Mouse (Mus musculus) B cell, adult 2 months (primary cell): ENCODE results near the gene Abcc5.
"Not testable (repeated sequence)": the region's sequence is repeated elsewhere in the genome, so short reads cannot be mapped to it uniquely, and the experiment has no call there.

ENCODE experiments used
- DNase-seq, 2 experiments: peaks; one replicate each; pipeline ENCODE4 v3.0.0; 2022

Gene Abcc5

DNA sequence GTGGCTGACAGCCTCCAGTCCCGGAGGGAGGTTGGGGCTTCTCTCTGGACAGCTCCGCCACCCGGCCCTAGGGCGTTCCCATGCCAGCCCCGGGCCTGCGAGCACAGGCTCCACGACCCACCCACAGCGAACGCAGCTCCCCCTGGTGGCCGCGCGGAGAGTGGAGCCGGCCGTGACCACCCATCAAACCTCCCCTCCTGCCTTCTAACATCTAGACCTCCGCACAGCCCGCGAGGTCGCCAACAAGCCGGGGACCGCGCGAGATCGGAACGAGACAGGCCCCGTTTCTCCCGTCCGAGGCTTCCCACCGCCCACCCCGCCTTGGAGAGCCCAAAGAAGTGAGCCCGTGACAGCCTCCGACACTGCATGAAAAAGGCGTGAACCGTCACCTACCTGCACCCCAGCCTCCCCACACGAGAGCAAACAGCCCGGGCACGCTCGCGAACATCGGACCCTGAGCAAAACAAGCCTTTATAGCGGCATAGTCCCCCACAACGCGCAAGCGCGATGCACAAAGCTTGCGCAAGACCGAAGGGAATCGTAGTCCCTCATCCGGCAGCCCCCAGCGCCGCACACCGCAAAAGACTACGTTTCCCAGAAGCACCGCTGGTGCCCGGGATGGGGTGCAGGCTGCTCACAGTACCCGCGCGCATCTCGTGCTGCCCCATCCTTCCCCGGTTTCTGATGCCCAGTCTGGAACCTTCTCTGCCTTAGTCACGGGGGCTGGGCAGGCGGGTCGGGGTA is at the start of gene Abcc5:
Gene Abcc5 (minus strand): TSS at position 540 of the 744 bp plus-strand sequence.
- DNase-seq: peak; percentile 91 to 92

GRCm38 (mm10) chr16:20475335-20475734 is 49.1 kb upstream of the Abcc5 start:
- no peak for DNase-seq

- no peak for DNase-seq
These were observed 48.6 kb upstream of the Abcc5 start for GRCm38 (mm10) chr16:20474786-20475185.

DNA sequence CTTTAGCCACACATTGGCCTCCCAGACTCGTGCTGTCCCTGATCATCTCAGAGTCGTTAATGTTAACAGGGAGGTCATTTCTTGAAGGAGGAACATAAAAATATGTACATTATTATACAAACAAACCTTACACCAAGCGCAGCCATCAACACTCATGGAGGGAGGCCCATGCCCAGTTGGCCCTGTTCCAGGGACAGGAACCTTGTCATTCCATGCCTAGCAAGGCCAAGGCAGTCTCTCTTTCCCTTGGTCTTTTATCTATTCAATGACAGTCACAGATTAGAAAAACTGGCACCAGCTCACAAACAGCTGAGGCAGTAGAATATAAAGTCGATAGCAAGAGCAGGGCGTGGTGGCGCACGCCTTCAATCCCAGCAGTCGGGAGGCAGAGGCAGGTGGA is 48.0 kb upstream of the Abcc5 start:
- no peak for DNase-seq

GRCm38 (mm10) chr16:20473748-20474147 is 47.6 kb upstream of the Abcc5 start:
- DNase-seq: no peak

DNA sequence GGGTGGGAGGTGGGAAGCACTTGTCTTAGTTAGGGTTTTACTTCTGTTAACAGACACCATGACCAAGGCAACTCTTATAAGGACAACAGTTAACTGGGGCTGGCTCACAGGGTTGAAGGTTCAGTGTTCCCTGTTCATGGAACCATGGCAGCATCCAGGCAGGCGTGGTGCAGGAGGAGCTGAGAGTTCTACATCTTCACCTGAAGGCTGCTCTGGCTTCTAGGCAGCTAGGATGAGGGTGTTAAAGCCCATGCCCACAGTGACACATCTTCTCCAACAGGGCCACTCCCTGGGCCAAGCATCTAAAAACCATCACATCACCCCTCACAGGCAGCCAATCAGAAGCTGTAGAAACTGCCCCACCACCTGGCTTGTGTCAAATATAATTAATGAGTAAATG is 45.5 kb upstream of the Abcc5 start:
- no peak for DNase-seq

DNA sequence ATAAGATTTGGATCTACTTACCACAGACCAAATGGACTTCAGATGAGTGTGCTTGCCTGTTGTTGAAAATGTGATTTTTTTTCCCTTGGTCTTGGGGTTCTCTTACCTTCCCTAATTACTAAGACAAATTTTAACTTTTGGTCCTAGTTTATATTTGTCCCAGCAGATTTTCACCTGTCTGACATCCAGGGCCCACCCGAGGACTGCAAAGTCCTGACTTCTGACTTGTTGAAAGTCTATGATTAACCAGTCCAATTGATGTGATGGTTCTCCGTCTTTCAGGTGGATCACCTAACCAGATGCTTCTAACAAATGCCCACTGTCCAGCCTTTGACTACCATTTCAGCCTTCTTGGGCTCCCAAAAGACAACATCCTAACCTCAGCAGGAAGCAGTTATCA is 44.8 kb upstream of the Abcc5 start:
- DNase-seq: no peak

GRCm38 (mm10) chr16:20464725-20465124 is 38.5 kb upstream of the Abcc5 start:
- no peak for DNase-seq

GRCm38 (mm10) chr16:20458736-20459135 is 32.5 kb upstream of the Abcc5 start:
- not testable (repeated sequence) for DNase-seq

DNA sequence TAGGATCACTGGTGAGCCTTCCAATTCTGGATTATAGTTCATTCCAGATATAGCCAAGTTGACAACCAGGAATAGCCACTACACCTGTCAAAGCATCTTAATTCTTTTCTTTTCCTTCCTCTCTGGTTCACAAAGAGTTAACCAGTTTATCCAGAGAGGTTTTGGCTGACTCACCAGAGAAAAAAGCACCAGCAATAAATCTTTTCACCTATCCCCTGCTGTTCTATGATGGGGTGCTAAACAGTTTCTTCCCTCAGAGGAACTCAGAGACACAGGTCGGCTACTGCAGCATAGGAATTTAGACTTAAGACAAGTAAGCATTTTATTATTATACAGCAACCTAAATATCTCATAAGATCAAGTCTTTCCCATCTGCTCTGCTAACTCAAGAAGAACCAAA is 29.9 kb upstream of the Abcc5 start:
- no peak for DNase-seq

DNA sequence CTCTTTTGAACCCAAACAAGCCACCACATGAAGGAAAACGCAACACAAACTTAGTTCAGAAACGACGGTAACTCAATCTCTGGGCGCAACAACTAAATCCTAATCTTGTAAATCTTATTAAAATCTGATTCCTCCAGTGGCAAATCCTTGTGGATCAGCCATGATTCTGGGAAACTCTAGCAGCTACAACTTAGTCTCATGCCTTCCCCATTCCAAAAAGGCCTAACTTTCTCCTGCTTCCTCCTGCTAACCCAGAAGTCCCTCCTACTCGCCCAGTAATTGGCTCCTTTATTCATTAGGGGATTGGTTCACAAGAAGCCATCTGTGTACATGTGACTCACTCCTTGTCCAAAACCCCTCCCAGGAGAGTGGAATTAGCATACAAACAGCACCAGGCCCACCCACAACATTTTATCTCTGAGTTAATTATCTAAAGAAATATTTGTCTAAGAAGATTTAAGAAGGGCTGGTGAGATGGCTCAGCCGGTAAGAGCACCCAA is 28.0 kb upstream of the Abcc5 start:
- DNase-seq: no peak

DNA sequence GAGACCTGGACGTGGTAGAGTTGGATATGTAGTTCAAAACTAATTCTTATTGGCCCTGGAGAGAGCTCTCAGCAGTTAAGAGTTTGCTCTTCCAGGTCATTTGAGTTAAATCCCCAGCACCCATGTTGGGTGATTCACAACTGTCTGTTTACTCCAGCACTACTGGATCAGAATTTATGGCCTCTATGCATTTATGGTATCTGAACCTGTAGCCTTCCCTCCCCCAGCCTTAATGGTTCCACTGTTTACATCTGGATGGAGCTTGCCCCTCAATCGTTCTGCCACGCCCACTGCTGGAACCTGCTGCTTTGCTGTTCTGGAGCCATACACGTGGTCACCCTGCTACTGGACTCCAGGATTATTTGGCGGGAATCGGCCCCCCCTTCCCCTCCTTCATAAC is 25.6 kb upstream of the Abcc5 start:
- DNase-seq: no peak

- no peak for DNase-seq
These were observed 19.7 kb upstream of the Abcc5 start for GRCm38 (mm10) chr16:20445871-20446270.

DNA sequence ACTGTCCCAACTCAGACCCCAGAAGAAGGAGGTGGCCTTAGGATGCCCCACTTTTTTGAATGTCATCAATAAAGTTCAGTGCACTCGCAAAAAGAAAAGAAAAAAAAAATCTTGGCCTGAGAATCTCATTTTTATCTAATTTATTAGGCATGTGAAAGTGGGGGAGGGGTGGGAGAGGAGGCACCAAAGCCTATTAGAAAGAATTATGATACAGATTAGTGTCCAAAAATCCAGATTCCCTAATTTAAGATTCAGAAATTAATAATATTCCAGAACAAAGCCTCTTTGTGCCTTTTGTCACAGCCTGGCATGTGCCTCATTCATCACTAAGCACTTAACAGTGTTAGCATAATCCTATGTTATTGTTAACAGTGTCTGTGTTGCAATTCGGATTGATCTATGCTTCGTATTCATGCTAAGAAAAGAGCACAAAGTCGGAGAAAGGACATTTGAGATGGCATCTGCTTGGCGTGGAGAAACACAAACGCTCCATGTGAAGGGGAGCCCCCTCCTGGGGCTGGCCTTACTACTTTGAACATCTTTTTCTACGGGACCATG is 18.7 kb upstream of the Abcc5 start:
- no peak for DNase-seq

- no peak for DNase-seq
These were observed 16.7 kb upstream of the Abcc5 start for GRCm38 (mm10) chr16:20442871-20443270.

- DNase-seq: no peak
These were observed 12.7 kb upstream of the Abcc5 start for GRCm38 (mm10) chr16:20438673-20439415.

DNA sequence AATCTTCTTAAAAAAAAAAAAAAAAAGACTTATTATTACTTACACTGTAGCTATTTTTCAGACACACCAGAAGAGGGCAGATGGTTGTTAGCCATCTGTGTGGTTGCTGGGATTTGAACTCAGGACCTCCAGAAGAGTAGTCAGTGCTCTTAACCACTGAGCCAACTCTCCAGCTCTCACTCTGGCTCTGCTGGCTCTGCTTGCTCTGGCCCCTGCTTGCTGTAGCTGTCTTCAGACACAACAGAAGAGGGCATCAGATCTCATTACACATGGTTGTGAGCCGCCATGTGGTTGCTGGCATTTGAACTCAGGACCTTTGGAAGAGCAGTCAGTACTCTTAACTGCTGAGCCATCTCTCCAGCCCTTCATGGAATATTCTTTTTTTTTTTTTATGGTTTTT is 11.9 kb upstream of the Abcc5 start:
- not testable (repeated sequence) for DNase-seq

DNA sequence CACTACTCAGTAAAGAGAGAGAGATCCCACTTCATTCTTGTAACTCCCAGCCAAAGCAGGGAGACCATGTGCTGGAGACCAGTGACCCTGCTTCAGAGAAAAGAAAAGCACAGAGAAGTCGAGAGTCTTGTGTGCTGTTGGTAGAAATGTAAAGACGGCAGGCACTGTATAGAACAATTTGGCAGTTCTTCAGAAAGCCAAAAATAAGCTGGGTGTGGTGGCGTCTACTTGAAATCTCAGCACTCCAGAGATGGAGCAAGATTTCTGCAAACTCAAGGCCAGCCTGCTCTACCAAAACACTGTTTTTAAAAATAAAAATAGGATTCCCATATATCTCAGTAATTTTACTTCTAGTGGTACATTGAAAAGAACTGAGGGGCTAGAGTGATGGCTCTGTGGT is 10.1 kb upstream of the Abcc5 start:
- no peak for DNase-seq

- no peak for DNase-seq
These were observed 3.1 kb upstream of the Abcc5 start for GRCm38 (mm10) chr16:20429328-20429727.

DNA sequence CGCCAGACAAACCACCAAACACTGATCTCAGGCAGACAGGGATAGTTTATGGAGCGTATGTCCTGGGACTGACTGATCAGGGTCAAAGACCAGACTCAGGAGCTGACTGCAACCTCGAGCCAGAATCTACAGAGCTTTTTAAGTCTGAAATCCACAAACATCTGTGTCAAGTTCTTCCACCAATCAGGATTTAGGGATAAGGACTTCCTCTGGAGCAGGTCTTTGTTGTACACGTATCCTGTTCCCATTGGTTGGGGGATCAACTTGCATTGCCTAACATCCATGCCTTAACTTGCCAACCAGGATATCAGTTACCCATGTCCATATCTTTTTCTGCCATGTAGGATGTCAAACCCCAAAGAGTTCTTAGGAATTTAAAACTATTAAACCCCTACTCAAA is 1.4 kb upstream of the Abcc5 start:
- DNase-seq: no peak

- DNase-seq: no peak
These were observed 1.2 kb downstream of the Abcc5 start for GRCm38 (mm10) chr16:20424719-20425650.

DNA sequence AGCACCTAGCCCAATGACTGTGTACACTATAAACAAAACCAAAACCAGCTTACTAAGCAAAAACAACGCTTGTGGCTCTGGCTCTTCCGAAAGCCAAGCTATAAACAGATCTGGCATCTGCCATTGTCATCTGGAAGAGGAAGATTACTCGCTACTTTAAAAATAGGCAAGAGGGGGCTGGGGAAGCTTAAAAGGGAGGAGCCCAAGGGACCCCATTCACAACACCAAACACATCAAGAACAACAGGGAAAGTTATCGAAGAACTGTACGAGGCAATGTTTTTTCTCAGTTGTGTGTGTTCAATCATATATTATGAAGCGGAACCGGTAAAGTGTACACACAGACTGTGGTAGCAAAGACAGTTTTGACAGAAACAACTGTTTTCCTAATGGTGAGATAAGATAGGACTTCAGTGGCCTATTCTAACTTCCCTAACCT is 1.9 kb downstream of the Abcc5 start:
- no peak for DNase-seq
